Mouse (Mus musculus): ENCODE measurements around the gene Dek. TPM values are rescaled to one million over a fixed set of nuclear protein-coding genes. Genes with fewer than 3 reads are reported as not detected.

Dek gene
- 299 and 332 TPM in 2 replicates for polyA plus RNA-seq (2016; fragmentation: Nextera tagmentation; extraction: Ambion mirVana)

DNA sequence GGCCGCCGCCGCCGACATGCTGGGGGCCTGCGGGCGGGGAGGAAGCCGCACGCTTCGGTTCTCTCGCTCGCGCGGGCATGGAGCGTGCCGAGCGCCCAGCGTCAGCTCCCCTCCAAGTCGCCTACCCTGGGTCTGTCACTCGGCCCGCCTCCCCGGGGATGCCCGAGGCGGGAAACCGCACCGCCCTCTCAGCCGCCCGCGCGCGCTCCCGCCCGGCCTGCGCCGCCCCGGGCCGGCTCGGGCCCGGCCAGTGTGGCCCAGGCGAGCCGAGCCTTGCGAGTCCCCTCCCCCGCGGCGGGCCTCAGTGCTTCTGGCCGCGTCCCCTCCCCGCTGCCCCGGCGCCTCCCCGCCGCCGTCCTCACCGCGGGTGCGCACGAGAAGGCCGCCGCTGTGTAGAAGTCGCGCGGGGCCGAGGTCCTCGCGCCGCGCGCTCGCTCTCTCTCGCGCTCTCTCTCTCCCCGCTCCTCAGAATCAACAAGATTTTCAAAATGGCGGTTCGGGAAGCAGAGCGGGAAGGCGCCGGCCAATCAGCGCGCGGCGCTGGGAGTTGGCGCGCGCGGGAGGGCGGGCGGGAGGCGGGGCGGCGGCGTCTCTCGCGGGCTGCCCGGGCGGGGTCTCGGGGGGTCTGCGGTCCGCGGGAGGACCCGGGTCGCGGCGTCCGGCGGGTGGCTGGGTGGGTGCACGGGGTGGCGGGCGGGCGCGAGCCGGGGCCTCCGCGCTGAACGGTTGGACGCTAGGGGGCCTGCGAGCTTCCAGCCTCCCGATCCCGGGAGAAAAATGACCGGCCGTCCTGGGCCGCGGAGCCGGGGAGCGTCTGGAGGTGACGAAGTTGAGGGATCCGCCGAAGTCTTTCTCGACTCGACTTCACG, at the start of gene Dek:
Dek (minus strand) TSS at position 491 of the 869 bp plus-strand sequence.
- peak within 1 kb of the TSS; percentile 100 for H3K27ac ChIP-seq
- no peaks in the 10 kb centered on the region for H3K9me3 ChIP-seq (replicated peaks)
- H3K27me3 ChIP-seq (ENCODE audit: low read depth, poor library complexity, severe bottlenecking), result no peaks in the 10 kb centered on the region
- H3K4me1 ChIP-seq, result peaks cover 27% of the 10 kb centered on the region
- DNase-seq (ENCODE audit: low spot score), result peak; percentile 94
- peaks cover 22% of the 10 kb centered on the region for H3K36me3 ChIP-seq
- peak within 1 kb of the TSS; percentile 99 for H3K4me3 ChIP-seq
- WGBS, result under 1% methylated on average over 129 of the region's 129 CpGs

DNA sequence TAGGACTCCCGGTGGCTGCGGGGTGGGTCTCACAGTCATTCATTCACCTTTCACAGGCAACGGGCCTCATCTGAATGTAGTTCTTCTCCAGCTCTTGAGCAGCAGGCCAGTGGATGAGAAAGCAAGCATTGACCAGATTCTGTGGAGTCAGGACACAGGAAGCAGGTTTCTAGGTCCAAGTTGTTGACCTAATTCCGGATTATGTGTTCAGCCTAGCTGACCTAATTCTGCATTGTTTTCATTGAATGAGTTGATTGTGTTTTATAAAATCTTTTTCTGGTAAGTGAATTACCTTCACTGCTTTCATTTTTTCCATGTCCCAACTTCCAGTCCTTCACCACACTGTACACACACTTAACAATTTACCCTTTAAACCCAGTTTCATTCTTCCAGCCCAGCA, 48.9 kb upstream of the Dek start:
- no peaks in the 10 kb centered on the region for H3K36me3 ChIP-seq
- H3K9me3 ChIP-seq (replicated peaks), result no peaks in the 10 kb centered on the region
- H3K4me1 ChIP-seq, result peaks cover 28% of the 10 kb centered on the region
- no peak overlapping the region for H3K4me3 ChIP-seq
- 79% methylated on average over 4 of the region's 4 CpGs for WGBS
- DNase-seq (ENCODE audit: low spot score), result no peak
- H3K27me3 ChIP-seq (ENCODE audit: low read depth, poor library complexity, severe bottlenecking), result no peaks in the 10 kb centered on the region
- peak overlapping the region; percentile 46; the same call in 1 of the 2 replicates for H3K27ac ChIP-seq

DNA sequence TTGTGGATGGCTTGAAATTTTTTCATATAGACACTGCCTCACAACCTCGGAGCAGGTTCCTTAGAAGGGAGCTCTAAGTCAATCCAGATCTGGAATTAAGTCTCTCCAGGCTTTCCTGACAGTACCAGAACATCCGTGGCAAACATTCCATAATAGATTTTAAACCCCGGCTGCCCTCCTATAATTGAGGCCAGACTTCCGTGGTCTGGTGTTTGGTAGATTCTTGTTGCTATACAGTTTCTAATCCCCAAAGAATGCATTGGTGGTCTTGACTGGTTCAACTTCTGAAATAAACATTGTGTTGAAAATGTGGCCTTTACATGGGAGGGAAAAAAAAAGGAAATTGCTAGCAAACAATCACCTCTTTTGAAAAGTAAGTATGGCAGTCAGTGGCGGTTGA, 47.2 kb upstream of the Dek start:
- DNase-seq (ENCODE audit: low spot score), result no peak
- no peak overlapping the region for H3K27ac ChIP-seq
- H3K4me3 ChIP-seq, result no peak overlapping the region
- WGBS, result 60% methylated on average over 5 of the region's 5 CpGs
- H3K9me3 ChIP-seq (replicated peaks), result no peaks in the 10 kb centered on the region
- no peaks in the 10 kb centered on the region for H3K27me3 ChIP-seq (ENCODE audit: low read depth, poor library complexity, severe bottlenecking)
- H3K36me3 ChIP-seq, result no peaks in the 10 kb centered on the region
- peaks cover 33% of the 10 kb centered on the region for H3K4me1 ChIP-seq

DNA sequence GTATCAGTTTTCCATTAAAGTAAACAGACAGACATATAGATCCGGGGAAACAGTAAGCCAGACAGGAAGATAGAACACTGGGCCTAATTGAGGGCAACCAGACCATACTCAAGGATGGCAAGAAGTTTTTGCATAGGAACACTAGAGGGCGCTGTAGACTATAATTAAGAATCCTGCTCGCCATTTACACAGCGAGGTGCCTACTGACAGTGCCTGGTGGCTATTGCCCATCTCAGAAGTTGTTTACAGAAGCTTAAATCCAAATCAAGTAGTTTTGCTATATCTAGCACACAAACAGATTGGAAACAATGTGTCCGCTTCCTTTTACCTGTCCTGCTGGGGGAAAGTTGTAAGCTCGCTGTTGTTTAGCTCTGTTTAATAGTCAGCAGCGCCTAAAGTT, 46.4 kb upstream of the Dek start:
- WGBS, result 34% methylated on average over 7 of the region's 7 CpGs
- Histone ChIP-seq H3K9me3 (replicated peaks) (no peaks in the 10 kb centered on the region), H3K4me3 (no peak overlapping the region), H3K27ac (no peak overlapping the region), H3K4me1 (peaks cover 36% of the 10 kb centered on the region), H3K27me3 (ENCODE audit: low read depth, poor library complexity, severe bottlenecking) (no peaks in the 10 kb centered on the region), H3K36me3 (no peaks in the 10 kb centered on the region)
- no peak for DNase-seq (ENCODE audit: low spot score)

DNA sequence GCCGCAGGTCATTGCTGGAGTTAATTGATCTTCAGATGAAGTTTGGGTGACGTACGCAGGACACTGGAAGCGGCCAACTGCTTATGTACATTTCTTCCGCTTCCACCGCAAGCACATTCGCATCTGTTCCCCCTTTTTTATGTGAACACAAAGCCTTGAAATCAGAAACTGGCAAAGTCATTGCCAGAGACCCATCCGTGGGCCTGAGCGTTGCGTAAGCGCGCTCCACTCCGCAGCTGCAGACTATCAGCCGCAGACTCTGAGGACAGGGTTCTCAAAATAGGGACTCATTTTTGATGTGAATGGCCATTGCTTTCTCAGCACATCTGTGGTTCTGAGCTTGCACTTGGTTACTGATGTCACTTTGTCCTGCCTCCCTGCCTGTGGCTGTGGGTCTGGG, 45.1 kb upstream of the Dek start:
- H3K27ac ChIP-seq, result no peak overlapping the region
- H3K4me1 ChIP-seq, result peaks cover 32% of the 10 kb centered on the region
- H3K4me3 ChIP-seq, result no peak overlapping the region
- H3K36me3 ChIP-seq, result no peaks in the 10 kb centered on the region
- WGBS, result 96% methylated on average over 14 of the region's 14 CpGs
- H3K9me3 ChIP-seq (replicated peaks), result no peaks in the 10 kb centered on the region
- no peak for DNase-seq (ENCODE audit: low spot score)
- no peaks in the 10 kb centered on the region for H3K27me3 ChIP-seq (ENCODE audit: low read depth, poor library complexity, severe bottlenecking)

DNA sequence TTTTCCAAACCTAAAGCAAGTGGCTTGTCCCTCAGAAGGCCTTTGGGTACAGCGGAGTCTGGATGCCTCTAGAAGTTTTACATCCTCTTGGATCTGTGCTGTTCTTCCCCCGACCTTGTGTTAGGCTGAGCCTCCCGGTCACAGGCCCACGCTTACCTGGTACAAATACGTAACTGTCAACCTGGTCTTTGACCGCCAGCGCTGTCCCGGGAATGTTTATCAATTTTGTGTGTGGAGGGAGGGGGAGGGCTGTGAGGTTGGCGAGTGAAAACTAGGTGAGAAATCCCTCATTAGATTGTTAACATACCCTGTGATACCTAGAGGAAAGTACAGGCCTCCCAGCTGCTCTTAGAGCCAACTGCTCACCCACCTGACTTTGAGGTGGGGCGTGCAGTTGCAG, 44.0 kb upstream of the Dek start:
- no peak for DNase-seq (ENCODE audit: low spot score)
- Histone ChIP-seq H3K4me1 (peaks cover 32% of the 10 kb centered on the region), H3K36me3 (no peaks in the 10 kb centered on the region), H3K27ac (no peak overlapping the region), H3K9me3 (replicated peaks) (no peaks in the 10 kb centered on the region), H3K4me3 (no peak overlapping the region), H3K27me3 (ENCODE audit: low read depth, poor library complexity, severe bottlenecking) (no peaks in the 10 kb centered on the region)
- 91% methylated on average over 10 of the region's 10 CpGs for WGBS

DNA sequence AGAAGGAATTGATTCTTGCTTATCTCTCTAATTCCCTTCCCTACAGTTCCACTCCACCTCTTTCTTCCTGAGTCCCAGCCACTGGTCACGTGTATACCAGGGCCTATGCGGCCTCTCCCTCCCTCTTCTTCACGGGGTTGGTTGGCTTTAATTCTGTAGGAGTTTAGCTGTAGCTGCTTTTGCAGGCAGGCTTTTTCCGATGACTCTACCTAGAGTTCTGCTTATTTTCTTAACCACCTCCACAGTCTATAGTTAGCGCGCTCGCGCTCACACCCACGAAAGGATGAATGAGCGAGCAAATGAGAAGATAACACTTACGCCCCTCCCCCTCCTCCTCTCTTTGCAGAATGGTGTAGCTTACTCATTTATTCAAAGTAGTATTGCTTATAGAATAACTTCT, 42.6 kb upstream of the Dek start:
- no peak for DNase-seq (ENCODE audit: low spot score)
- no peaks in the 10 kb centered on the region for H3K9me3 ChIP-seq (replicated peaks)
- WGBS, result 60% methylated on average over 11 of the region's 11 CpGs
- H3K36me3 ChIP-seq, result no peaks in the 10 kb centered on the region
- no peak overlapping the region for H3K27ac ChIP-seq
- no peaks in the 10 kb centered on the region for H3K27me3 ChIP-seq (ENCODE audit: low read depth, poor library complexity, severe bottlenecking)
- H3K4me1 ChIP-seq, result peaks cover 20% of the 10 kb centered on the region
- H3K4me3 ChIP-seq, result no peak overlapping the region

DNA sequence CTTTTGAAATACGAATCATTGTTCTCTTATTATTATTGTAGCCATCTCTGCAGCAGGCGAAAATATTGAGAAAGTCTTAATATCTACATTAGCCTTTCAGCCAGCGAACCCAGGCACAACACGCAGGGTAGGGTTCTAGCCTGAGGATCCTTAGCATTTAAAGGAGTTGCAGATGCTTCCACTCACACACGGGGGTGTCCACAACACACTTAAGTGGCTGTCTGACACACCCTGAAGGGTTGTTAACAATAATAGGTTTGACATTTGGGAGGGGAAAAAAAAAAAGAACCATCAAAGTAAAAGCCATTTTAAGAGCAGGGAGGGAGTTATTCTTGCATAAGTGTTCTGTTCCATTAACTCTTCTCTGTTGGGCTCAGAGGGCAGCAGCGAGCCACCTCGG, 40.4 kb upstream of the Dek start:
- Histone ChIP-seq H3K27me3 (ENCODE audit: low read depth, poor library complexity, severe bottlenecking) (no peaks in the 10 kb centered on the region), H3K9me3 (replicated peaks) (no peaks in the 10 kb centered on the region), H3K36me3 (no peaks in the 10 kb centered on the region), H3K4me3 (no peak overlapping the region), H3K4me1 (peaks cover 8% of the 10 kb centered on the region), H3K27ac (no peak overlapping the region)
- no peak for DNase-seq (ENCODE audit: low spot score)
- WGBS, result 75% methylated on average over 7 of the region's 7 CpGs

DNA sequence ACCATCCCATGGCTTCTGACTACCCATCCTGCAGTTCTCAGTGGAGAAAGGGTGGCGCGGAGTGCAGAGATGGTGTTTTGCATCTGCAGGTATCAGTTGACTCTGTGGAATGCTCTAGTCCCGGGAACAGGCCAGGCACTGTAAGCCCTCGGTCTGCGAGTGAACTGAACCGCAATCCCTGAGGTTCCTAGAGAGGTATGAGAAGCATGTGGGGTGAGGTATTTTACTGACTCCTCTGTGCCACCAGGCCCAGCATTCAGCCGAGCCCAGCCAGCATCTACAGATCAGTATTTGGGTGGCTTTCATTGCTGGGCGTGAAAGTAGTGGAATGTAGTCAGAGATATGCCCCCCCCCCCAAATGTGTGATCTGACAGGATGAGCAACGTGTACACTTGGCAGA, 39.9 kb upstream of the Dek start:
- DNase-seq (ENCODE audit: low spot score), result no peak
- peaks cover 8% of the 10 kb centered on the region for H3K4me1 ChIP-seq
- H3K9me3 ChIP-seq (replicated peaks), result no peaks in the 10 kb centered on the region
- no peaks in the 10 kb centered on the region for H3K36me3 ChIP-seq
- no peak overlapping the region for H3K27ac ChIP-seq
- no peak overlapping the region for H3K4me3 ChIP-seq
- 74% methylated on average over 9 of the region's 9 CpGs for WGBS
- H3K27me3 ChIP-seq (ENCODE audit: low read depth, poor library complexity, severe bottlenecking), result no peaks in the 10 kb centered on the region

DNA sequence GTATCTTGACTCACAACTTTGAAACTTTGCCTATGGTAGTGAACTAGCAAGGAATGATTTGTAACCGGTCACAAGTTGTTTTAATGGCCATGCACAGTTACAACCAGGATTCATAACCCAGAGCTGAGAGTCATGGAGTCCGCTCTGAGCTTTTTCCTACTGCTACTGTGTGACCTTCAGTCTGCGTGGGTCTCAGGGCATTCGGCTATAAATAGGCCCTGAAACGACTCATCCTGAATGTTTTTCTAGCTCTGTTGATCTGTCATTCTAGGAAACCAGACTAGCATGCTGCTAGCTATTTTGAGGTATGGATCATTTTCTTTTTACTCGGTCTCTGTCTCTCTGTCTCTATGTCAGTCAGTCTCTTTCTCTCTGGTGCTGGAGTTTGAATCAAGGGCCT, 36.8 kb upstream of the Dek start:
- no peaks in the 10 kb centered on the region for H3K27me3 ChIP-seq (ENCODE audit: low read depth, poor library complexity, severe bottlenecking)
- WGBS, result 84% methylated on average over 6 of the region's 6 CpGs
- DNase-seq (ENCODE audit: low spot score), result no peak
- H3K4me1 ChIP-seq, result no peaks in the 10 kb centered on the region
- H3K4me3 ChIP-seq, result no peak overlapping the region
- no peaks in the 10 kb centered on the region for H3K36me3 ChIP-seq
- H3K27ac ChIP-seq, result no peak overlapping the region
- H3K9me3 ChIP-seq (replicated peaks), result no peaks in the 10 kb centered on the region

DNA sequence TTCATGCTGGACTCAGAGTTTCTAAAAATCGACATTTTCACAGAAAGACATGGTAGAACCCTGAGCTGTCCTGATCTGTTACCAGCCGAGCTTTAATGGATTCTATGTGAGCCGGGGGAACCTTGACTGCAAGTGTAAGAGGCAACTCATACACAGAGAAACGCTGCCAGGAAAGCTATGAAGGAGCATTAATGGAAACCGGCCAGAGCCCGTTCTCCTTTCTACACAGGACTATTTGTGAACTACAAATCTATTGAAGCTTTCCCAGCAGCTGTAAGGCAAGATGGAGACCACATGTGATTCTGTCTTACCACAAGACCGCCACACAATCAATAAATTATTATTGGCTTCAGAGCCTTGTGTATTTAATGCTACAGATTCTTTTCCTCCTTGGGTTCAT, 29.7 kb upstream of the Dek start:
- no peak for DNase-seq (ENCODE audit: low spot score)
- WGBS, result 88% methylated on average over 7 of the region's 7 CpGs

DNA sequence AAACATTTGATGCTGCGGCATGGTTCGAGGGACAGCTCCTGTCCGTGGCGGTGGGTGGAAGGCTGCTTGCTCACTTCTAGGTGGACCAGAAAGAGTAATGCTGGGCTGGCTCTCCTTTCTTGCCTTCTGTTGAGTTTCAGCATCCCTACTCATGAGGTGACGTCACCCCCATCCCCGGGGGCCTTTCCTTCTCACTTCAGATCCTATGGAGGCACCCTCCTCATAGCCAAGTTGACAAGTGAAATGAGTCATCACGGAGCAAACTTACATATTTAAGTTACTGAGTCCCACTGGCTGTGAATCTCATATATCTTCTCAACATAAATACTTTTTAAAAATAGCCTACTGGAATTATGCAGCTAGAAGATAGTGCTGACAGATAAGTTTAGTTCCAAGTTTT, 28.8 kb upstream of the Dek start:
- Histone ChIP-seq H3K27me3 (ENCODE audit: low read depth, poor library complexity, severe bottlenecking) (no peaks in the 10 kb centered on the region), H3K9me3 (replicated peaks) (no peaks in the 10 kb centered on the region), H3K4me1 (no peaks in the 10 kb centered on the region), H3K4me3 (no peak overlapping the region), H3K27ac (no peak overlapping the region), H3K36me3 (no peaks in the 10 kb centered on the region)
- no peak for DNase-seq (ENCODE audit: low spot score)
- WGBS, result 93% methylated on average over 7 of the region's 7 CpGs

More for the DNA sequence above, 29.7 kb upstream of the Dek start:
- Histone ChIP-seq H3K4me1 (no peaks in the 10 kb centered on the region), H3K9me3 (replicated peaks) (no peaks in the 10 kb centered on the region), H3K36me3 (no peaks in the 10 kb centered on the region), H3K4me3 (no peak overlapping the region), H3K27me3 (ENCODE audit: low read depth, poor library complexity, severe bottlenecking) (no peaks in the 10 kb centered on the region), H3K27ac (no peak overlapping the region)

DNA sequence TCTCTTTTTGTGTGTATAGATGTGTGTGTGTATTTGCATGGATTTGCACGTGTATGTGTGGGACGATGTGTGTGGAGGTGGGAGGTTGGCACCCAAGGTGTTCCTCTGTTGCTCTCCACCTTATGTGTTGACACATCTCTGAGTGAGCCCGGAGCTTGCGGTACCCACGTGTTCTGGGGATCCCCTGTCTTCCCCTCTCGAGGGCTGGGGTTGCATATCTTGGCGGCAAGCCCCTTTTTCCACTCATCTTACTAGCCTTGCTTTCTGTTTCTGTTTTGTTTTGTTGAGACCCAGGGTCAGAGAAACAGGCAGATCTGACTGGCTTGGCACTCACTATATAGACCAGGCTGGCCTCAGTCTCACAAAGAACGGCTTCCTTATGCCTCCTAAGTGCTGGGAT, 27.1 kb upstream of the Dek start:
- no peak for DNase-seq (ENCODE audit: low spot score)
- no peaks in the 10 kb centered on the region for H3K36me3 ChIP-seq
- no peaks in the 10 kb centered on the region for H3K27me3 ChIP-seq (ENCODE audit: low read depth, poor library complexity, severe bottlenecking)
- 92% methylated on average over 8 of the region's 8 CpGs for WGBS
- H3K4me1 ChIP-seq, result no peaks in the 10 kb centered on the region
- H3K9me3 ChIP-seq (replicated peaks), result no peaks in the 10 kb centered on the region
- H3K4me3 ChIP-seq, result no peak overlapping the region
- H3K27ac ChIP-seq, result no peak overlapping the region

DNA sequence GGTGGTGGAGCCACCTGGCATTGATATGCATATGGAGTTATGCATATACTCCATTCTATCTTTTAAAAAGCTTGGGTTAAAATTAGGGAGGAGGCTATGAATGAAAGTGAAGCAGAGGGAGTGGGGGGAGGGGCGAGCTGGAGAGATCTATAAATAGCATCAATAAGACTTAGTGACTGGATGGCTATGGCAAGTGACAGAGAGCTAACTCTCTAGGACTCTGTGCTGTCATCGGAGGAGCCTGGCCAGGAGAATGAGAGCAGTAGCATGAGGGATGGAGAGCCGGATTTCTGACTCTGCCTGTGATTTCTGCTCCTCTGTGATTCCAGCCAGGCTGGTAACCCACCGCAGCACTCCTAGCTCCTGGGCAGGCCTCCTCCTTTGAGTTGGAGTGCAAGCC, 23.1 kb upstream of the Dek start:
- 70% methylated on average over 4 of the region's 4 CpGs for WGBS
- no peak for DNase-seq (ENCODE audit: low spot score)
- Histone ChIP-seq H3K9me3 (replicated peaks) (no peaks in the 10 kb centered on the region), H3K27ac (no peak overlapping the region), H3K36me3 (no peaks in the 10 kb centered on the region), H3K4me3 (no peak overlapping the region), H3K27me3 (ENCODE audit: low read depth, poor library complexity, severe bottlenecking) (peaks cover 1% of the 10 kb centered on the region; the same call in 1 of the 2 replicates), H3K4me1 (peaks cover 12% of the 10 kb centered on the region)

Data from limb, embryonic 10.5 days (tissue).